Mouse (Mus musculus): Measurements from ENCODE around the gene Dmrta2.

The Dmrta2 gene

DNA sequence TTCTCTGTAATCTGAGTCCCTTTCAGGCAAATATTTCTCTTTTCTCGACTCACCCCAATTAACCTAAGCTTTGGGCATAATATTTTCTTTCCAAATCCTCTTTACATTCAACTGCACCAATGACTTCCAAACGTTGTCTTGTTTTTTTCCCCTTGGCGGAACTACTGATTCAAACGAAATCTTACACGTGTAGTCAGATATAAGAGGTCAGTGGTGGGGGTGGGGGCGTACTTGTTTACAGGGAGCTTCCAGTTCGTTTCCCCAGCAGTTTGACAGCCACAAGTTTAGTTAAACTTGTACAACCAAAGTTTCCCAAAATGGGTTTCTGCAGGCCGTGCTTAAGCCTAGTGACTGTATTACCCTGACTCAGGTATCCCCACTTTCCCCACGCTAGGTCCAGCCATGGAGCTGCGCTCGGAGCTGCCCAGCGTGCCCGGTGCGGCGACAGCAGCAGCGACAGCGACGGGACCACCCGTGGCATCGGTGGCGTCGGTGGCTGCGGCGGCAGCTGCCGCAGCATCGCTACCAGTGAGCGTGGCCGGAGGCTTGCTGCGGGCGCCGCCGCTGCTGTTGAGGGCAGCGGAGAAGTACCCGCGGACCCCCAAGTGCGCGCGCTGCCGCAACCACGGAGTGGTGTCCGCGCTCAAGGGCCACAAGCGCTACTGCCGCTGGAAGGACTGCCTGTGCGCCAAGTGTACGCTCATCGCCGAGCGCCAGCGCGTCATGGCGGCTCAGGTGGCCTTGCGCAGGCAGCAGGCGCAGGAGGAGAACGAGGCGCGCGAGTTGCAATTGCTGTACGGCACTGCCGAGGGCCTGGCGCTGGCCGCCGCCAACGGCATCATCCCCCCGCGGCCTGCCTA lies 1.8 kb downstream of the Dmrta2 start:
- DNase-seq (ENCODE audit: low spot score in 2 of 2), result no peak

DNA sequence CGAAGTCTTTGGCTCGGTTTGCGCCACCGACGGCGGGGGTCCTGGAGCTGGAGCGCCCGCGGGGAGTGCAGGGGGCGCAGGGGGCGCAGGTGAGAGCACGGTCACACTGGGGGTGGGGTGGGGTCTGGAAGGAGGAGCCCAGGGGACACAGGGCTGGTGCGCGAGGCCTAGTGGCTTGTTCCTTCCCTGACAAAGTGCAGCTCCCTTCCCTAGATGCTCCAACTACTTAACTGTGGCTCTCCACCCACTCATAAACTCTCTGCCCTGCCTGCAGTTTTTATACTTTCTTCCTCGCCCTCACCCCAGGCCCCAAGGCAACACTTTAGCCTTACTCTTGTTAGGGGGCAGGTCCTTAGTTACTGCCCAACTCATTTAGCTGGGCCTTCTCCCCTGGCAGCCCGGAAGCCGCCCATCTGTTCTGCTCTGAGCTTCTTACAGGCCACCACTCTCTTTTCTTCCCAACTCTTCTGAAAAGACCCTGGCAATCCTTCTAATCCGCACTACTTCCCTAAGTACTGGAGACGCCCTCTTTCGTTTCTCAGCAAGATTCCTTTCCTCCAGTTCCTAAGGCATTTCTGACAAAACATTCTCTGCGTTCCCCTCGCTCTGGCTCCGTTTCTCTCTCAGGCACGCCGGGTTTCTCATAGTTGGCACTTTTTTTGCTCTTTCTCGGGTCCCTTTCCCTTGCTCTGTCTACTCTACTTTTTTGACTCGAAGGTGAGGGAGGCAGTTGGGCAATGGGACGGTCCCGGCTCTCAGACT lies 2.6 kb downstream of the Dmrta2 start:
- no peak for DNase-seq (ENCODE audit: low spot score in 2 of 2)

DNA sequence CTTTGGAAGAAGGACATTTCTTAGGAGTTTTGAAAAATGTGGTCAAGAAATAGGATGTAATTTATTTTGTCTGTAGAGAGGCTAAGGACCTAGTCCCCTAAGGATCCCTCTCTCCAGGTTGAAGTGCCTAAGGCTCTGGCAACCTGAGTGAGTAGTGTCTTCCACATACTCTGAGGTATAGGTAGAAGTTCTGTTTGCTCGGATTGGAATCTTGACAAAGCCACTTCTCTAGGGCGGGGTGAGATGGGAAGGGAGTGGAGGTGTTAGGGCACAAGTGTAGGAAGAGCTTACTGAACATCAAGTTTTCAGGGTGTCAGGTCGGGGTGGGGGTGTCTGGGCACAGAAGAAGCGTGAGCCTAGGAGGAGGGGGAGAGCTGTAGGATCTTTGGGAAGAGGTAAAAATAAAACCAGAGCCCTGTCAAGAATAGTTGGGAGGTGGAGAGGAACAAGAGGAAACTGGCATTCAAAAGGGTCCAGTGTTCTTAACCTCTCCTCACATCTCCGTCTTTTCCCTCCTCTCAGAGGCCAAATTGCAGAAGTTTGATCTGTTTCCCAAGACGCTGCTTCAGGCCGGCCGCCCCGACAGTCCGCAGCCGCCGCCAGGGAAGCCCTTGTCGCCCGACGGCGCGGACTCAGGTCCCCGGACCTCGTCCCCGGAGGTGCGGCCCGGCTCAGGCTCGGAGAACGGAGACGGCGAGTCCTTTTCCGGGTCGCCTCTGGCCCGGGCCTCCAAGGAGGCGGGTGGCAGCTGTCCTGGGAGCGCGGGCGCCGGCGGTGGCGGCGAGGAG lies 3.4 kb downstream of the Dmrta2 start:
- DNase-seq (ENCODE audit: low spot score in 2 of 2), result no peak

DNA sequence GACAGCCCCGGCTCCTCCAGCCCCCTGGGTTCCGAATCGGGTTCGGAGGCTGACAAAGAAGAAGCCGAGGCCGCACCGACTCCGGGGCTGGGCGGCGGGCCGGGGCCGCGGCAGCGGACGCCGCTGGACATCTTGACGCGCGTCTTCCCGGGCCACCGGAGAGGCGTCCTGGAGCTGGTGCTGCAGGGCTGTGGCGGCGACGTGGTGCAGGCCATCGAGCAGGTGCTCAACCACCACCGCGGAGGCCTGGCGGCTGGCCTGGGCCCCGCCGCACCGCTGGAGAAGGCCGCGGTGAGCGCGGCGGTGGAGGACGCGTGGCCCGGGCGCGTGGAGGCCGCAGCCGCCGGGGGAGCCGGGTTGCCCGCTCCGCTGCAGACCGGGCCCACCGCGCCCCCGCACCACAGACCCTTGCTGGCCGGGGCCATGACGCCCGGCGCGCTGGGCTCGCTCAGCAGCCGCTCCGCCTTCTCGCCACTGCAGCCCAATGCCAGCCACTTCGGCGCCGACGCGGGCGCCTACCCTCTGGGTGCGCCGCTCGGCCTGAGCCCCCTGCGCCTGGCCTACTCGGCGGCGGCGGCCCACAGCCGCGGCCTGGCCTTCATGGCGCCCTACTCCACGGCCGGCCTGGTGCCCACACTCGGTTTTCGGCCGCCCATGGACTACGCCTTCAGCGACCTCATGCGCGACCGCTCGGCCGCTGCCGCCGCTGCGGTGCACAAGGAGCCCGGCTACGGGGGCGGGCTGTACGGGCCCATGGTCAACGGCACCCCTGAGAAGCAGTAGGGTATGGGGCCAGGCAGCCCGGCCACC lies 4.2 kb downstream of the Dmrta2 start:
- DNase-seq (ENCODE audit: low spot score in 2 of 2), result peak in 1 of 2 experiments; percentile 18

DNA sequence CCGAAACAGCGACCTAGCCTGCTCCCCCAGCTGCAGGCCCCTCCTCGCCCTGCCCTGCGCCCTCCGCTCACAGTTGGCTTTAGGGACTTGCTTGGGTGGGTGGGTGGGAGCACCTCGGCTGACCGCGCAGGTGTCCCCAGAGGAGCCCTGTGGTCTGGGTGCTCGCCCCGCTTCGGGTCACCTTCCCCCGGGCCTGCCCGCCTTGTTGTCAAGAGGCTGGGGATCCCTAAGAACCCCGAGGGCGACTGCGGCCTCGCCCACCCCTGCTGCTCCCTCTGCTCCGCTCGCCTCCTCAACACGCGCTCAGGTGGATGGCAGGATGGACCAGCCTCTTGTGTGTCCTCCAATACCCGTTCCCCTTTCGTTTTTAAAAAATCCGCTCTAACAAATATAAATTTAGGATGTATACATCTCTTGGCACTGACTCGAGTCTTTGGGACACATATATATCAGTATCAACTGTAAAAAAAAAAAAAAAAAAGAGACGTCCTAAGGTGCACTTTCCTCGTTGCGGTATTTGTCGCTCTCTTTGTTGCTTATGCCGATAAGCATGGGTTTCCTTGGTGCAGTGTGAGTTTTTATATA lies 4.9 kb downstream of the Dmrta2 start:
- no peak for DNase-seq (ENCODE audit: low spot score in 2 of 2)

DNA sequence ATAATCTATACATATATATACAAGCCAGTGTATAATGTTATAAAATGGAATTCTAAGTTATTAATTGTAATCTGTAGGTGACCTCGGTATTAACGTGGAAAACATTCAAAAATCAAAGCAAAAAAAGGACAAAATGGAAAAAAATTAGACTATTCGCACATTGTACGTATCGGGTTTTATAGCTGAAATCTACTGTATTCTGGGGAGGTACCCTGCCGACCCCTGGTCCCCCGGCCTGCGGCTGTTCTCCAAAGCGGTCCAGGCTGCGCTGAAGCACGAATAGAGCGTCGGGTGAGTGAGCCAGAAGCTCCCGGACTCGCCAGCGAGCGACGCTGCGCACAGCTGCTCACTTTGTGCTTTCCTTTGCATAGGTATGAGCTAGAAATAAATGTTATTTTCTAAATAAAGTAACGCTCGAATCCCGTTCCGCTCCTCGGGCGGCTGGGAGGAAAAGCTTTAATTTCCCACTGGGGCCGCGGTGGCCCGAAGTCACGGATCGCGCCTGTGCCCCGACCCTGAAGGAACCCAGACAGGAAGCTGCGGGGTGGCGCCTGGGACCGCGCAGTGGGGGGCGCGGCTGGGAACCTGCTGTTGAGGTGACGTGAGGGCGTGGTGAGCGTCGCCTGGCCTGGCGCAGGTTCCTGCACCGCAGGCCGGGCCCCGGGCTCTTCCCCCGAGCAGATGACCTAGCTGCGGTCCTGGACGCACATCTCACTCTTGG lies 5.6 kb downstream of the Dmrta2 start:
- no peak for DNase-seq (ENCODE audit: low spot score in 2 of 2)

DNA sequence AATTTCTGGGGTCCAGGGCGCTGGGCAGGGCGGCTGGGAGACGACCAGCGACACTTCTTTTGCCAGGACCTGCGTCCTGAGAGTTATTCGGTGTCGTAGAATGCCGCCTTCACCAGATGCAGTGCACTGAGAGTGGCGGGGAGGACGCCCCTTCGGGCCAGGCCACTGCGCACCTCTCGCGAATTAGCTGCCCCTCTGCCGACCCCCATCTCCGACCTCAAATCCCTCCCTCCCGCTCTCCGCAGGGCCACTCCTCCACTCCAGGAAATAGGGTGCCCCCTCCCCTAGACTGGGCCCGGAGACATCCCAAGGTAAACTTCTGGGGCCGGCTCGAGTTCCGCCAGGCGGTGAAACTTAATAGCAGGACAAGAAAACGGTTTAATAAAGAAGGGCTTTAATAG lies 6.2 kb downstream of the Dmrta2 start:
- no peak for DNase-seq (ENCODE audit: low spot score in 2 of 2)

DNA sequence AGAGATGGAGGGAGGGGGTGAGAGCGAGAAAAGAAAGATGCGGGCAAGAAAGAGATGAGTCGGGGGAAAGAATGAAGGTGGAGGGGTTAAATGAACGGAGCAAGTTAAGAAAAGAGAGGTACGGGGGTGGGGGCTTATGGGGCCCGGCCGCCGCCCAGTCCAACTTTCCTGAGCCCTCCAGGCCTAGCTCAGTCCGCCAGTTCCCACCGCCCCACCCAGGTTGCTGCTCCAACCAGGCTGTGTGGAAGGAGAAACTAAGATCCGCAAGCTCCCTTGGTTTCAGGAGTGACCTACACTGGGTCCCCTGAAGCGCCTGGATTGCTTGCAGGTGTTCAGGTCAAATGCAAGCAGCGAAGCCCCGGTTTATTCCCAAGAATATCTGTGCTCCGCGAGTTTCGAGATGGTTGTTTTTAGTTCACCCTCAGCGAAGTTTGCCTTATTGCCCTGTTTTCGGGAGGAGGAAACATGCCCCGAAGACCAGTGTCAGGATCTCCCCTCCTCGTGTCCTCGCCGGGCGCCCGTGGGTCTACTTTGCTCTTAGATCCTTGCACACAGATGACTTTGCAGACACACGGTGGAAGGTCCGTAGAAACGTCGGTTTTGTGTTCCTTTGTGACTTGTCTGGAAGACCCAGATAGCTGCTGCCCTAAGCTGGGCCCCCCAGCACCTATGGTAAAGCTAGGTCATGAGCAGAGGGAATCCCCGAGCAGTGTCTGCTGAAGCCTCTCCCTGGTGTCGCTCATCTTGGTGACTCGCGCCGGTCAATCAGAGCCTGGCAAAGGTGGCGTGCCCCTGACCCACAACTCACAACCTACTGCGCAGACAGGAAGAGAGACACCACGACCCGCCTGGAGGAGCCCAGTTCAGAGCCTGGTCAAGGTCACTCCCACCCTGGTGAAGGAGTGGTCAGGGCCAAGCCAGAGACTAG lies 6.9 kb downstream of the Dmrta2 start:
- DNase-seq (ENCODE audit: low spot score in 2 of 2), result no peak

DNA sequence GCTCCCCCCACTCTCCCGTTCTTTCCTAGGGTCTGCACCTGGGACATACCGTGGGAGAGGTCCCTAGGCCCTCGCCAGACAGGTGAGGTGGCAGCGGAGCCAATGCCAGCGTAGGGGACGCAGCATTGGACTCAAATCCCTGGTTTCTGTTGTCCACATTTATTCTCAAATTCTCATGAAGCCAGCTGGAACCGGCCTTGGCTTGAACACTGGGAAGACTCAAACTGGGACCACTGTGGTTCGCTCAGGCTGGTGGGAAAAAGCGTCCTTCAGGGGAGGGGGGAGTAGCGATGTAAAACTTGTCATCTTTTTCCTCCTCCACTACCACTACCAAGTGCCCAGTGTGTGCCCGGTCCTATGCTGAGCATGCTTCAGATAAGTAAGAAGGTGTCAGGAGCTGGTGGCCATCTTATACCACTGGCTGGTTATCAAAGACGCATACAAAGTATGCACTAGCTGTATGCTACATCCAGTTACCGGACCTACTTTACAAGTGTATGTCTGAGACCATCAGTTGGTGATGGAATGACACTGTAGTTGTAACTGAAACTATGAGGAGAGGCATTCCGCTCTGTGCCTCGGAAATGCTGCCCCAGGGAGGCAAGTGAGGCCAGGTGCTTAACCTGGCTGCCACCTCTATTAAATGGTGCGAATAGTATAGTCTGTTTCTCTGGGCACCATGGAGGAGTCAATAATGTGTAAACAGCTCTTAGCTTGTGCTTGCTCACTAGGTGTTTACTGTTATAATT lies 7.7 kb downstream of the Dmrta2 start:
- no peak for DNase-seq (ENCODE audit: low spot score in 2 of 2)

DNA sequence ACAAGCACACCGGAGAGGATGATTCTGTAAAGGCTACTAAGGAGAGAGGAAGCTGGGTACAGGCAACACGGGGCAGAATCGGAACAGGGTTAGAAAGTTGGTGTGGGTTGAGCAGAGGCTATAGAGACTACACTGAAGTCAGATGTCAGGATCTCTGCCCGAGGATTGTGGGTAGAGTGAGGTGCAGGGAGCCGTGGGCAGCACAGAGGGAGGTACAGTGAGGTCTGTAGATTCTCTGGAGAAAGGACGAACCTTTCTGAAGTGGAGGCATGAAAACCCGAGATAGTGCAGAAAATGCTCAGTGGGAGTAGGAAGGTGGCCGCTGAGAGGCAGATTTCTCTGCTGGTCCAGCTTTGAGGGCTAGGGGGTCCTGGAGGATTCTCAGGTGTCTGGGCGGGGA lies 8.4 kb downstream of the Dmrta2 start:
- no peak for DNase-seq (ENCODE audit: low spot score in 2 of 2)

DNA sequence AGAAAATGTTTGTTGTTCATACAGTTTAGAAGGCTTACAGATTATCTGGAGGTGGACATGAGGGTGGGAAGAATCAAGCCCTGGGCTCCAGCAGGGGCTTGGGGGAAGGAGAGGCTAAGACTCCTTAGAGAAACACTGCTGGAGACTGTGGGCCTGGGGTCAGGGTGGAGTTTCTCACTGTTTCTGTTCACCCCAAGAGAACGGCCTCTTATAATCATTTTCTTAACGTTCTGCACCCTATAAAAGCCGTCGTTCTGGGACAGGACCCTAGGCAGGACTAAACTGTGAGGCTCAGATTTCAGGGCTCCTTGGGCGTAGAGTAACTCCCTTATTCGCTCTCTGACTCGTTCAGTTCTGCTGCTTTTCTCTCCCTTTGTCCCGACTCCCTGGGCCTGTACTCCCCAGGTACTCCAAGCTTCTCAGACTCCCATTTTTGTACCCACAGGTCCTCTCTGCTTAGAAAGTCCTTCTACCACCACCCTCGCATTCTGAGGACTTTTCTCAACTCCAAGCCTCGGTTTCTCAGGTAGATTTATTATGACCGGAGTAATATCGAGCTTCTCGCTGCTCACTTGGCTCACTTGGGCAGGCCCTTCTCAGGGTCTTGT lies 9.0 kb downstream of the Dmrta2 start:
- DNase-seq (ENCODE audit: low spot score in 2 of 2), result no peak

DNA sequence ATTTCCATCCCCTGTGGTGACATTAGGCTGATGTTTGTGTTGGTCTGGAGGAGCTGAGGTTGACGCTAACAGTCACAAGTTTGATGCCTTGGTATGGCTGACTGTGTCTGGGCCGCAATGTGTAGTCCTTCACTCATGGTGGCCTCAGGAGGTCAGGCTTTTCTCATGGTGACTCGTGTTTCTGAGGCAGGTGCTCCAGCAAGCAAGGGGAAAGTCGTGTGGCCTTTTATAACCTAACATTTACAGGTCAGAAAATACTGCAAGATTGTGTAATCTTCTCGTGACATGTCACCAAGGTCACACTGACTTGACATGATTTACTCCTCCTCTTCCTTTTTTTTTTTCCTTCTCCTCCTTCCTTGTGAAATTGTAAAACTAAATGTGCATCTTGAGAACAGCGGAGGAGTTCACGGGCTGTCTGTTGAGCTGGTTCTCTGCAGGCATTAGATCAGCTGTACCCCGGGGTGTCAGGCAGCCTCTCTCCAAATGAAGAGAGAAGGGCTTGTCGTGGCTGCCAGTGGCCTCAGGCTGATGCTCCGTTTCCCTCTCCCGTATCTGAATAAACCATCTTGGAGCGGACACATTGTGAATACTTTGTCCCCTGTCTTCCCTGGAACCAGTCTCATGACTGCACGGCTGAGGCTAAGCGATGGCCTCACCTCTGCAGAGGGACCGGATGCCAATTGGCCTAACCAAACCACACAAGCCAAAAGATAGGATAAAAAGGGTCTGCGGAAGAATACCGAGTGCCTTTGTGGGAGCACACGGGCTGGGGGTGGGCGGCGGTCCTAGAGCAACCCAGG lies 9.9 kb downstream of the Dmrta2 start:
- no peak for DNase-seq (ENCODE audit: low spot score in 2 of 2)

DNA sequence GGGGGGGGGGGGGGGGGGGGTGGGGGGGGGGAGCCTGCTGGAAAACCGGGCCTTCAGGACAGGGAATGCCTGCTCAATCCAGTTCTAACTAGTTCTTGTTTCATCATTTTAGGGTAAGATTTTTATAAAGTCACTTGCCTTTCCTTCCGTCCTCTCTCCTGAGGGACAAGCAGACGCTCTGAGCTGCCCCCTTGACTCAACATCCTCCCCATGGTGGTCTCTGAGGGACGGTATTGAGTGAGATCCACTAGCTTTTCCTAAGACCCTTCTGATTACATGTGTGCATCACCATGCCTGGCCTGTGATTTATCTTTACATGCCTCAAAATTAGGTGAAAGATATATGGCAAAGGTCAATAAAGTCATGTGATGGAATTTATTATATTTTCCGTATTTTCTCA lies 10.6 kb downstream of the Dmrta2 start:
- no peak for DNase-seq (ENCODE audit: low spot score in 2 of 2)

DNA sequence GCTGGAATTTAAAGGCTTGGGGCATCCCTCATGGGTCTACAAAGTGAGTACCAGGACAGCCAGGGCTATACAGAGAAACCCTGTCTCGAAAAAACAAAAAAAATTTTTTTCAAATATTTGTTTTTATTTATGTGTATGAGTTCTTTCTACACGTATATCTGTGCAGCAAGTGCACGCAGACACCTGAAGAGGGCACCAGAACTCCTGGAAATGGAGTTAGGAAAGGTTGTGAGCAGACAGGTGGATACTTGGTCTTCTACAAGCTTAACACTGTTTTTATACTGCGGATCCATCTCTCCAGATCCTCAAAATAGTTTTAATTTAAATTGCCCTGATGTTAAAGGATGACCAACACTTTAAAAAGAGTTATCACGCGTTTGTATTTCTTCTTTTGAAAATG lies 11.4 kb downstream of the Dmrta2 start:
- no peak for DNase-seq (ENCODE audit: low spot score in 2 of 2)

DNA sequence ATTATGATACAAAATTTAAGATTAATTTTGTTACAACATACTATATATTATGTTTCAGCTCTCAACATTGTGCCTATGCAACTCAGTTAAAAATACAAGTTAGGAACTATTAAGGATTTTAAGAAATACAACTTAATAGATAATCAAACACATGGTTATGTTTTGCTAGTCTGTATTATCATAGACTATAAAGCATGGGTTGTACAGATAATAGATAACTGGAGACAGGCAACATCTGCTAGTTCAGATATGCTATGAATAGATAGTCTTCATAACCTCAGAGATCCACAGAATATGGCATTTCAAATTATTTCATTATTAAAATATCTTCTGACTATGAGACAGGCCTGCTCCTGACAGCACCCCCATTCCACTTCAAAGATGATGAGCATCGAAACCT lies 28.2 kb downstream of the Dmrta2 start:
- DNase-seq (ENCODE audit: low spot score in 2 of 2), result no peak

DNA sequence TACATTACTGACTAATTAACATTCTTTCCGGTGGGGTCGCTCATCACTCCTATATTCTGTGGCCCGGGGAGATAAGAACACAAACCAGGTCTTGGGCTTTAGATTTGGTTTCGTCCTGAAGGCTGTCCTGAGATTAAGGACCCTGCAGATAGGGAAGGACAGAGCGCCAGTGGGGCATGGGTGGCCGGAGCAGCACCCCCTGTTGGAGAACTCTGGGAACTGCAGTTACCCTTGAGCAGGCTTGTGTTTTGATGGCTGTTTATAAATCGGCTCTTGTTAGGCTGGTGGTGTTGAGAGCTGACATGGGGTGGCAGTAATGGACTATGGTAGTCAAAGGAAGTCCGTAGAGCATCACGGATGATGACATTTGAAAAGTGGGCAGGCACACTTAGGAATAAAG lies 41.3 kb downstream of the Dmrta2 start:
- DNase-seq (ENCODE audit: low spot score in 2 of 2), result no peak

DNA sequence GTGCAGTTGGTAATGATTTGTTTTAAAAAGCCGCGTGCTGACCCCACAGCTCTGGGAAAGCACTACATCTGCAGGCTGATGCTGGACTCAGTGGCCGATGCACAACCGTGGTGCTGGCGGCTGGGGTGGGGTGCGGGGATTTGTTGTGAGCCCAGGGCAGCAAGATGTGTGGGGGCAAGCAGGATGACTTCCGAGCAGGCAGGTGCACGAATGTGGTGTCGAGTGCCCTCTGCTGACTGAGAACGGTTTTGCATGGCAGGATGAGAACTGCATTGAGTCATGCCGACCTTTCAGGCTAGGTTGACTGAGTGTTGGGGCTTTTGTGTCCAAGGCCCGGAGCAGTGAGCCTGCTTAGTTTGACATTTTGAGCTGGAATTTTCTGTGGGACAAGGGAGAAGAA lies 42.4 kb downstream of the Dmrta2 start:
- DNase-seq (ENCODE audit: low spot score in 2 of 2), result peak; percentile 38 to 83

Data from urinary bladder, postnatal 4 days (tissue).